Mouse (Mus musculus): Measurements from ENCODE around the gene Gm21983.

DNA sequence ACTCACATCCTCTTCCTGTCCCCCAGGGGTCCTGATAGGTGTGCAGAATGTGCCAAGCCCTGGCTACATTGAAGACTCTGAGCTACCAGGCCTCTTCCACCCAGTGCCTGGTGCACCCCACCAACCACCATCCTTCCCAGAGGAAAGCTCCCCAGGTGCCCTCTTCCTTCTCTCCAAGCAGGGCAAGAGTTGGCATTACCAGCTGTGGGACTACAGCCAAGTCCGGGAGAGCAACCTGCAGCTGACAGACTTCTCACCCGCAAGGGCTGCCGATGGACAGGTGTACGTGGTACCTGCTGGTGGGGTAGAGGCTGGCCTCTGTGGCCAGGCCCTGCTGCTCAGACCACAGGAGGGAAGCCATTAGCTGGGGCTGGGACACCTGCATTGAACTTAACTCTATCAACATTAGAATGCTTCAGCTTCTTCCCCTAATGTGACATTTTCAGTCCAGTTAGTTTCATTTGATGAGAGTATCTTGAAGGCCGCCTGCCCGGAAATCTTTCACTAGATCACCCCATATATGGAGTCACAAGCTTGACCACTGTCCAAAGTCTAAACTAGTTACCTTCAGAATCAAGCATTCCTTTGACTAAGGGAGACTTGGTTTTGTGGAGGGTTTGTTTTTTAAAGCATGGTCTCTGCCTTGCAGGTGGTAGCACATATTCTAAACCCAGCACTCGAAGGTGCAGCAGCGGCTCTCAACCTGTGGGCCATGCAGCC lies 23.0 kb upstream of the Gm21983 start:
- TF ChIP-seq CTCF (IDR thresholded peaks at IDR 0.05; ENCODE audit: insufficient read depth, low read length) (no peak), POLR2A (IDR thresholded peaks at IDR 0.05; ENCODE audit: borderline replicate concordance, extremely low read depth, low read depth, low read length) (no peak)

Measured in lung, adult 2 months (tissue).